Mouse (Mus musculus): ENCODE data around the gene Ctdspl. TPM values are rescaled to one million over a fixed set of nuclear protein-coding genes. Genes with fewer than 3 reads are reported as not detected.

Ctdspl gene
- total RNA-seq (2014; fragmentation: Nextera tagmentation) = 7.2 and 14.6 TPM in 2 replicates
- total RNA-seq (2017) = 3.1 and 3.8 TPM in 2 replicates

- peak; percentile 46; the same call in 1 of the 2 replicates for ATAC-seq (replicated peaks; ENCODE audit: low FRiP score, low TSS enrichment, poor library complexity, severe bottlenecking)
Observed at GRCm38 (mm10) chr9:118926111-118926650, at the start of gene Ctdspl. TSS of gene Ctdspl (plus strand) at chr9:118926453.

DNA sequence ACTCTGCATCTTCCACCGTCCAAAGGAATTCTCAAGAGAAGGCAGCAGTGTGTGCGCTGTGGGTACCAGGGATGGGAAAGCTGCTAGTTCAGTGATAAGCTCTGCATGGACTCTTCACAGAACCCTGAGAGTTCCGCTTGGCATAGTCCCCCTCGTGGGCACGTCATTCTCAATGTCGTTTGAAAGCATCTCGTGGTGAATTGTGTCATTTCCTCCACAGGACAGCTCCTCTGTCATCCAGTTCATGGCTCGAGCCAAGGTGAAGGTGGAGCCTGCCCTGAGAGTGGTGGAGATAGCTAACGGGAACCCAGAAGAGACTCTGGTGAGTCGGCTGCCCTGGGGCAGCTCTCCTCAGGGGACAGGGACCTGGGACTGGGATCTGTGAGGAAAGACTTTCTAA, 49.4 kb upstream of the Ctdspl start:
- peak; percentile 31; the same call in 1 of the 2 replicates for ATAC-seq (replicated peaks; ENCODE audit: low FRiP score, low TSS enrichment, poor library complexity, severe bottlenecking)

GRCm38 (mm10) chr9:118877365-118878008, 48.8 kb upstream of the Ctdspl start:
- no peak for ATAC-seq (replicated peaks; ENCODE audit: low FRiP score, low TSS enrichment, poor library complexity, severe bottlenecking)

DNA sequence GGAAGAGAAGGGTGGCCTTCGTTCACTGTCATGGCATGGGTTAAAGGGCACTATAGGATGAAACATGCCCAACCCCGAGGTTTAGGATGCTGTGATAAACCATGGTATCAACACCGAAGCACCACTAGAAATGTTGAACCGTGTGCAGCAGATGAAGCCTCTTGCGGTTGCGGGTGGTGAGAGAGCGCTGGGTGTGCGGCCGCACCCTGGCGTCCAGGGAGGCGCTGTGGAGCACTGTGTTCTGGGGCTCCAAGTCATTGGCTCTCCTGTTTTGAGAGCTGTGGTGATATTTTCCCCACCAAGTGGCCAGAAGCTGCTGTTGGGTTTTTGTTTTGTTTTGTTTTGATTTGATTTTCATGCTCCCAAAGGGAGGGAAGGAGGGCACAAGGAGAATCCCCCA, 47.7 kb upstream of the Ctdspl start:
- no peak for ATAC-seq (replicated peaks; ENCODE audit: low FRiP score, low TSS enrichment, poor library complexity, severe bottlenecking)

GRCm38 (mm10) chr9:118881281-118881945, 44.8 kb upstream of the Ctdspl start:
- ATAC-seq (replicated peaks; ENCODE audit: low FRiP score, low TSS enrichment, poor library complexity, severe bottlenecking) = peak; percentile 77

- no peak for ATAC-seq (replicated peaks; ENCODE audit: low FRiP score, low TSS enrichment, poor library complexity, severe bottlenecking)
Observed at GRCm38 (mm10) chr9:118881946-118882284, 44.3 kb upstream of the Ctdspl start.

DNA sequence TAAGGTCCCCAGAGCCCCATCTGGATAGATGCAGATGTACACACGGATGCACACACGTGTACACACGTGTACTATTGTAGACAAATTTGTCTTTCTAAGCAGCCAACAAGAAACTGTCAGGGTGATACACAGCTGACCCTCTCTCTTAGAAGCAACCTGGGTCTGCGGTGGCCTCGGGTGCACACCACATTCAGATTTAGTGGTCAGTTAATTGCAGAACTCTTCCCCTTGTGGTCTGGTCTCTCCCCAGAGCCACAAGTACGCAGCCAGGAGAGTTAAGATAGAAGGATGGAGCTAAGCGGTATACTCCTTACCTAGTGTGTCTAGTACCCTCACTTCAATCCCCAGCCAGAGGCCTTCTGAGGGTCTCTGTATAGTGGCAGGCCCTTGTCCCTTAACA, 43.1 kb upstream of the Ctdspl start:
- ATAC-seq (replicated peaks; ENCODE audit: low FRiP score, low TSS enrichment, poor library complexity, severe bottlenecking) = no peak

- ATAC-seq (replicated peaks; ENCODE audit: low FRiP score, low TSS enrichment, poor library complexity, severe bottlenecking) = no peak
Observed at GRCm38 (mm10) chr9:118885785-118886184, 40.5 kb upstream of the Ctdspl start.

- ATAC-seq (replicated peaks; ENCODE audit: low FRiP score, low TSS enrichment, poor library complexity, severe bottlenecking) = no peak
Observed at GRCm38 (mm10) chr9:118887201-118887600, 39.1 kb upstream of the Ctdspl start.

- ATAC-seq (replicated peaks; ENCODE audit: low FRiP score, low TSS enrichment, poor library complexity, severe bottlenecking) = no peak
Observed at GRCm38 (mm10) chr9:118887734-118888133, 38.5 kb upstream of the Ctdspl start.

- peak; percentile 73 for ATAC-seq (replicated peaks; ENCODE audit: low FRiP score, low TSS enrichment, poor library complexity, severe bottlenecking)
Observed at GRCm38 (mm10) chr9:118890149-118890548, 36.1 kb upstream of the Ctdspl start.

DNA sequence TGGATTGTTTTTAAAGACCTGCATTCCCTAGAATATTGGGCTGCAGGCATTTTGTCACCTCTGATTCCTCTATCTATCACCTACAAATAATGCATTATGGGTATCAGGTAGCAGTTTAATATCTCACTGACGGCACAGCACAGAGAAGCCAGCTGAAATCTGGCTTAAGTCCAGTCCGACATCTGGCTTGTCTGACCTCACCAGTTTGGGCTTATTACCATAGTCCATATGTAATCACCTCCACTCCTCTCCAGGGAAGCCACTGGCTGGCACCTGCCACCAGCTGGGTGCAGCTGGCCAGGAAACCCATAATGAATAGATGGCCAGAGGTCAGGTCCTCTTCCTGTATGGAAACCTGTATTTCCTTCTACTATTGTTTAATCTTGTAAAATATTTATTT, 35.6 kb upstream of the Ctdspl start:
- no peak for ATAC-seq (replicated peaks; ENCODE audit: low FRiP score, low TSS enrichment, poor library complexity, severe bottlenecking)

DNA sequence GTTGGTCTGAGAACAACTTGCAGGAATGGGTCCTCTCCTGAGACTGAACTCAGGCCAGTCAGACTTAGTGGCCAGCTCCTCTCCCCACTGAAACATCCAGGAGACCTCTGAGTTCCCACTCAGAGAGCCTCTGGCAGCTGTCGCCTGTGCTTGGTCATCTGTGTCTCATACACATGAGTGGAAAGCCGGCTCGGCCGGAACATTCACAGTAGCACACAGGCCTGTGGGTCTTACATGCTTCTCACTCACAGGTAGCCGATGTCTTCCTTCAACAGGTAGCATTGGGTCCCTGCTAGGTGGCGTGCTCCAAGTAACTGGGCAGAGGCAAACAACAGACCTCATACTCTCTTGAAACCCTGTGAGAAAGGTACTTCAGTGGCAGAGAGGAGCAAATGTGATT, 35.2 kb upstream of the Ctdspl start:
- ATAC-seq (replicated peaks; ENCODE audit: low FRiP score, low TSS enrichment, poor library complexity, severe bottlenecking) = no peak

DNA sequence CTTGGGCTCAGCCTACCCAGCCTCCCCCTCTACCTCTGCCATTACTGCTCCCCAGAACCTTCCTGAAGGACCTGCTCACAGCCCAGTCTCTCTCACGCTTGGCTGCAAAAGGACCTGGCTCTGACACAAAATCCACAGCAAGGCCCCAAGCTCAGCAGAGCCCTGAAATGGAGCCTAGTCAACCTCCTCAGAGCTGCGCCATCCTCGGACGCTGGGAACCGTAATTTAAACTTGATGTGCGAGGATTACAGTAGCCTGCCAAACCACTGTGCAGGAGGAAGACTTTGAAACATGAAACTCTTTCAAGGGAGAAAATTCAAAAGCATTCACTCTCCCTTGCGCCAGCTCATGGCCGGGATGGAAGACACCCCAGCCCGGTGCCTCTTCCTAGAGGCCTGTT, 34.7 kb upstream of the Ctdspl start:
- ATAC-seq (replicated peaks; ENCODE audit: low FRiP score, low TSS enrichment, poor library complexity, severe bottlenecking) = no peak

DNA sequence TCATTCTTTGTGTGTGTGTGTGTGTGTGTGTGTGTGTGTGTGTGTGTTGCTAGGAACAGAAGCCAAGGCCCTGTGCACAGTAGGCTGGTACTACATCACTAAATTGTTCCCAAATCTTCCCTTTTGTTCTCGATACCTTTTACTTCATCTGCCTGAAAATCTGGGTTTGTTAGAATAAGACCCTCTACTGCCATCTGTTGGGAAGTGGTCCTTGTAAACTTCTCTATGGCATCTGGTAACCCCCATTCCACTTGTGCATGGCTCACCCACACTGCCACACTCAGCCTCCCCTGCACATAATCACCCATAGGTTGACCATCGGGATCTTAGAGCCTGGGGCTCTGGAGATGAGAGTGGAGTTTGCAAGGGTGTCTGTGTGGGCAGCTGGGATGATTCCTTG, 31.2 kb upstream of the Ctdspl start:
- ATAC-seq (replicated peaks; ENCODE audit: low FRiP score, low TSS enrichment, poor library complexity, severe bottlenecking) = no peak

DNA sequence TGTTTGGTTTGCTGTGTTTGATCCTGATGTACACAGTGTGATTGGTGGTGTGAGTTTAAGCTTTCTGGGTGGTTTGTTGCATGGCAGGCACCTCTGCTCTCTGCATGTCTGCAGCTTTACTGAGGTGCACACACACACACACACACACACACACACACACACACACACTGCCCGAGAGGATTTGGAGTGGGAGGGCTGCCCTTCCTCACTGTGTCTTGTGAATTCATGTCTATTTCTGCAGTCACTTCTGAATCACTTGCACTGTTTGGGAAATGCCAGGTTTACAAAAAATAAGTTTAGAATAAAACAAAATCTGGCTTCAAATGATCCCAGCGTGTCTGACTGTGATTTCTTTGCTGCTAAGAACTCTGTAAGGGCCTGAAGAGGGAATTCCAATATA, 25.6 kb upstream of the Ctdspl start:
- no peak for ATAC-seq (replicated peaks; ENCODE audit: low FRiP score, low TSS enrichment, poor library complexity, severe bottlenecking)

GRCm38 (mm10) chr9:118901917-118902316, 24.3 kb upstream of the Ctdspl start:
- ATAC-seq (replicated peaks; ENCODE audit: low FRiP score, low TSS enrichment, poor library complexity, severe bottlenecking) = no peak

DNA sequence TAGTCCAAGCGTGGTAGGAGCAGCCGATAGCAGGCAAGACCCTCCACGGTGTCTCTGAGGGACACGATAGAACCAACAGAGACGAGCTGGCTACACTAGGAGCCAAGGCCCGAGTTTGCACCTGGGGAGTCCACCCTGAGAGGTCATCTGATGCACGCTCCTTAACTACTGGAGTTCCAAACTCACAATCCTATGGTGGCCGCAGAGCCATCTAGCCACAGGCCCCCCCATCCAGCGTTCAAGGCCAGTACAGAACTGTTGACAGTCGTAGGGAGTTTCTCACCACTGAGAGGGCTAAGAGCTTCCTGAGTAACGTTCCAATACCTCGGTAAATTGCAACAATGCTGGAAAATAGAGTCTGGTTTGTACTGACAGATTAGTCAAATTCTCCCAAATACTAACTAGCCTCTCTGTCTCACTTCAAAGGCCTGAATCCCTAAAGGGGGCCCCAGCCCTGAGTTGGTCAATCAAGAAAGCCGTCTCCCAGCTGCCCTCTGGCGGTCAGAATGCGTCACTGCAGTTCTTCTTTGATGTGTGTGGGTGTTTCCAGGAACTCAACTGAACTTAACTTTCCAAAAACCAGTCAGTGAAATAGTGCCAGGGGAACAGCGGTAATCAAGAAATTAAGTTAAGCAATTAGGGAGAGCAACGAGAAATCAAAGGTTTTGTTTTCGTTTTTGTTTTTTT, 18.2 kb upstream of the Ctdspl start:
- ATAC-seq (replicated peaks; ENCODE audit: low FRiP score, low TSS enrichment, poor library complexity, severe bottlenecking) = peak; percentile 75; the same call in 1 of the 2 replicates

GRCm38 (mm10) chr9:118913048-118913447, 13.2 kb upstream of the Ctdspl start:
- ATAC-seq (replicated peaks; ENCODE audit: low FRiP score, low TSS enrichment, poor library complexity, severe bottlenecking) = no peak

DNA sequence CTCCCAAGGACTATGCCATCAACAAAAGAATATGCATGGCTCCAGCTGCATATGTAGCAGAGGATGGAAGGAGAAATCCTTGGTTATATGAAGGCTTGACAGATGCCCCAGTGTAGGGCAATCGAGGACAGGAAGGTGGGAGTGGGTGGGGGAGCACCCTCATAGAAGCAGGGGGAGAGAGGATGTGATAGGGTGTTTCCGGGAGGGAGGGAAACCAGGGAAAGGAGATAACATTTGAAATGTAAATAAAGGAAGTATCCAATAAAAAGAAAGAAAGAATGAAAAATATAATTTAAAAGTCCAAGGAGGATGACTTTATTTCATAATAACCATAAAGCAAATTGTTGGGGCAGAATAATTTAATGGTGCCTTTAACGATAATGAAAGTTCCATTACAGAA, 12.6 kb upstream of the Ctdspl start:
- ATAC-seq (replicated peaks; ENCODE audit: low FRiP score, low TSS enrichment, poor library complexity, severe bottlenecking) = no peak

Measured in megakaryocyte-erythroid progenitor cell, adult 5-6 weeks (primary cell).